Mouse (Mus musculus): ENCODE data around the gene Hspe1.
A peak's percentile ranks its signal among the peaks of the same experiment; 100 is the strongest.

- TF ChIP-seq CTCF (IDR thresholded peaks at IDR 0.05) (peak; percentile 50), EP300 (IDR thresholded peaks at IDR 0.05; ENCODE audit: insufficient read depth, low read depth, low read length) (no peak), POLR2A (IDR thresholded peaks at IDR 0.05; ENCODE audit: insufficient read depth, low read depth, low read length) (no peak)
Measured at GRCm38 (mm10) chr1:55053005-55053404, 34.9 kb upstream of the Hspe1 start.

All from heart, adult 2 months (tissue).